Mouse (Mus musculus) cerebellum, adult 8-10 months (tissue): ENCODE results near the gene Anxa8.

Experiments used
- DNase-seq: peaks from one replicate; pipeline ENCODE4 v3.0.0; 2022

Anxa8 gene

GRCm38 (mm10) chr14:34085731-34086130 is at the start of gene Anxa8:
Anxa8 (plus strand) TSS chr14:34085981.
- DNase-seq, result no peak

- DNase-seq, result no peak
Observed at GRCm38 (mm10) chr14:34041241-34041640, 44.5 kb upstream of the Anxa8 start.

- no peak for DNase-seq
Observed at GRCm38 (mm10) chr14:34043341-34043740, 42.4 kb upstream of the Anxa8 start.

- DNase-seq, result no peak
Observed at GRCm38 (mm10) chr14:34050101-34050779, 35.5 kb upstream of the Anxa8 start.

- DNase-seq, result no peak
Observed at GRCm38 (mm10) chr14:34052516-34052915, 33.3 kb upstream of the Anxa8 start, which contains the start of gene Antxrl. Antxrl (plus strand) TSS chr14:34052707.

GRCm38 (mm10) chr14:34071665-34072064 is 14.1 kb upstream of the Anxa8 start:
- DNase-seq, result no peak

GRCm38 (mm10) chr14:34075346-34075745 is 10.4 kb upstream of the Anxa8 start:
- DNase-seq, result no peak

- no peak for DNase-seq
Observed at GRCm38 (mm10) chr14:34077222-34077621, 8.6 kb upstream of the Anxa8 start.

- no peak for DNase-seq
Observed at GRCm38 (mm10) chr14:34078293-34078692, 7.5 kb upstream of the Anxa8 start.

GRCm38 (mm10) chr14:34080321-34080997 is 5.3 kb upstream of the Anxa8 start:
- peak; percentile 64 for DNase-seq

GRCm38 (mm10) chr14:34086806-34087205 is 1.0 kb downstream of the Anxa8 start:
- DNase-seq, result no peak

GRCm38 (mm10) chr14:34087856-34088398 is 2.1 kb downstream of the Anxa8 start:
- no peak for DNase-seq

- DNase-seq, result no peak
Observed at GRCm38 (mm10) chr14:34089796-34090195, 4.0 kb downstream of the Anxa8 start.

- no peak for DNase-seq
Observed at GRCm38 (mm10) chr14:34091475-34091874, 5.7 kb downstream of the Anxa8 start.

GRCm38 (mm10) chr14:34092856-34093255 is 7.1 kb downstream of the Anxa8 start:
- no peak for DNase-seq

GRCm38 (mm10) chr14:34096161-34096560 is 10.4 kb downstream of the Anxa8 start:
- no peak for DNase-seq

- DNase-seq, result no peak
Observed at GRCm38 (mm10) chr14:34102601-34103000, 16.8 kb downstream of the Anxa8 start, which contains the start of gene A630023A22Rik. A630023A22Rik (minus strand) TSS chr14:34102754.

GRCm38 (mm10) chr14:34103855-34104254 is 18.1 kb downstream of the Anxa8 start:
- no peak for DNase-seq

GRCm38 (mm10) chr14:34104892-34105291 is 19.1 kb downstream of the Anxa8 start:
- DNase-seq, result peak; percentile 56

- no peak for DNase-seq
Observed at GRCm38 (mm10) chr14:34106389-34107062, 20.7 kb downstream of the Anxa8 start.

GRCm38 (mm10) chr14:34107594-34107993 is 21.8 kb downstream of the Anxa8 start:
- DNase-seq, result no peak

GRCm38 (mm10) chr14:34114311-34114710 is 28.5 kb downstream of the Anxa8 start:
- DNase-seq, result no peak

GRCm38 (mm10) chr14:34119046-34119723 is 33.4 kb downstream of the Anxa8 start:
- peak; percentile 64 for DNase-seq
